Mouse (Mus musculus) spleen, embryonic (tissue): ENCODE measurements around the gene Prl3c1.
"Not testable (repeated sequence)": the region's sequence is repeated elsewhere in the genome, so short reads cannot be mapped to it uniquely, and the experiment has no call there.

Experiments used
- CTCF ChIA-PET: fragments of 350-600 bp; sonication (Branson Sonifier 250); formaldehyde crosslinking; loops from one replicate; lab custom pipeline; 2022; lab: Charles Lee

The Prl3c1 gene

GRCm38 (mm10) chr13:27196359-27196758 lies at the start of gene Prl3c1:
Gene Prl3c1 (plus strand): TSS chr13:27196659.
- CTCF ChIA-PET = no interaction called here

GRCm38 (mm10) chr13:27148264-27148663 lies 48.2 kb upstream of the Prl3c1 start:
- CTCF ChIA-PET = no interaction called here

- CTCF ChIA-PET = not testable (repeated sequence)
These were observed 40.0 kb upstream of the Prl3c1 start, which contains the start of gene Prl3d3 for GRCm38 (mm10) chr13:27156490-27156889. Gene Prl3d3 (plus strand): TSS chr13:27156790.

GRCm38 (mm10) chr13:27241547-27241946 lies 45.1 kb downstream of the Prl3c1 start, which contains the start of gene Prl3b1:
Gene Prl3b1 (plus strand): TSS chr13:27241847.
- CTCF ChIA-PET = no interaction called here
